Mouse (Mus musculus): ENCODE measurements around the gene Psmd12.

GRCm38 (mm10) chr11:107451106-107451505 lies 28.2 kb upstream of the Psmd12 start:
- TF ChIP-seq CTCF (IDR thresholded peaks at IDR 0.05; ENCODE audit: insufficient read depth, low read depth, low read length) (no peak), POLR2A (IDR thresholded peaks at IDR 0.05; ENCODE audit: insufficient read depth, low read depth, low read length) (no peak)

Data from olfactory bulb, adult 2 months (tissue).